22 mouse cellular contexts compared by ENCODE assay signal in genomic region chr8:122056113-122056512, GRCm38 (mm10).
A peak's percentile ranks its signal among the peaks of the same experiment; 100 is the strongest.
DNase-seq lines count a peak whose midpoint lies in the region; ATAC-seq and TF ChIP-seq lines count a peak whose summit lies in the region.
"Had no signal": no experiment of that assay in that cellular context is flagged by ENCODE, and none has a peak within 500 bp of the region (broad histone marks: within the 10 kb centered on the region; RNA-seq: fewer than 3 reads in every experiment).

No protein-coding gene starts in this region.

- WGBS in heart, embryonic 13.5 days: 37% methylated on average over 1 of the region's 1 CpGs
- 41% methylated on average over 1 of the region's 1 CpGs for WGBS in midbrain, embryonic 10.5 days
- WGBS in midbrain, embryonic 13.5 days: 20% methylated on average over 1 of the region's 1 CpGs
- 25% methylated on average over 1 of the region's 1 CpGs for WGBS in intestine, embryonic 16.5 days
- 29% methylated on average over 1 of the region's 1 CpGs for WGBS in lung, adult 2 months

- no peak overlapping the region for H3K4me3 ChIP-seq in heart, embryonic 13.5 days
- no peak overlapping the region for H3K4me3 ChIP-seq in midbrain, embryonic 10.5 days
- no peak overlapping the region for H3K4me3 ChIP-seq in midbrain, embryonic 13.5 days (replicated peaks)
- H3K4me3 ChIP-seq in intestine, embryonic 16.5 days (ENCODE audit: low read length): no peak overlapping the region
- no peak overlapping the region for H3K4me3 ChIP-seq in lung, adult 2 months (replicated peaks; ENCODE audit: extremely low read depth, low read depth, low read length)
- H3K4me3 ChIP-seq: forebrain, embryonic 13.5 days; heart, embryonic 12.5 days; limb, embryonic 13.5 days; liver, embryonic 12.5 days had no signal

- 0 out of 2 replicates have a peak overlapping the region, but pooled peaks have one; percentile 36 for H3K27ac ChIP-seq in heart, embryonic 13.5 days (replicated peaks)
- H3K27ac ChIP-seq in midbrain, embryonic 10.5 days (replicated peaks): 0 out of 2 replicates have a peak overlapping the region, but pooled peaks have one; percentile 9
- no peak overlapping the region for H3K27ac ChIP-seq in midbrain, embryonic 13.5 days
- no peak overlapping the region for H3K27ac ChIP-seq in intestine, embryonic 16.5 days (ENCODE audit: low read length)
- H3K27ac ChIP-seq: forebrain, embryonic 13.5 days; hindbrain, embryonic 14.5 days; limb, embryonic 13.5 days; liver, embryonic 12.5 days had no signal

- no peak for TF ChIP-seq CTCF in lung, adult 2 months (IDR thresholded peaks at IDR 0.05; ENCODE audit: insufficient read depth, low read length)

- H3K9ac ChIP-seq in heart, embryonic 13.5 days: no peak overlapping the region
- no peak overlapping the region for H3K9ac ChIP-seq in midbrain, embryonic 13.5 days (replicated peaks)
- H3K9ac ChIP-seq in intestine, embryonic 16.5 days (ENCODE audit: low read depth, low read length): no peak overlapping the region
- H3K9ac ChIP-seq: forebrain, embryonic 13.5 days; heart, embryonic 12.5 days; hindbrain, embryonic 14.5 days; limb, embryonic 13.5 days; liver, embryonic 12.5 days had no signal

- no peaks in the 10 kb centered on the region for H3K36me3 ChIP-seq in heart, embryonic 13.5 days
- no peaks in the 10 kb centered on the region for H3K36me3 ChIP-seq in midbrain, embryonic 10.5 days
- H3K36me3 ChIP-seq in midbrain, embryonic 13.5 days: no peaks in the 10 kb centered on the region
- H3K36me3 ChIP-seq in intestine, embryonic 16.5 days (ENCODE audit: control insufficient read depth, insufficient read depth, low read length): no peaks in the 10 kb centered on the region
- H3K36me3 ChIP-seq: heart, embryonic 12.5 days; limb, embryonic 13.5 days; liver, embryonic 12.5 days had no signal

- H3K4me1 ChIP-seq in heart, embryonic 13.5 days: peaks cover 38% of the 10 kb centered on the region
- peaks cover 39% of the 10 kb centered on the region for H3K4me1 ChIP-seq in midbrain, embryonic 10.5 days
- H3K4me1 ChIP-seq in midbrain, embryonic 13.5 days (replicated peaks): peaks cover 12% of the 10 kb centered on the region
- H3K4me1 ChIP-seq in intestine, embryonic 16.5 days (ENCODE audit: control insufficient read depth, insufficient read depth, low read length): peaks cover 17% of the 10 kb centered on the region
- no peaks in the 10 kb centered on the region for H3K4me1 ChIP-seq in lung, adult 2 months (ENCODE audit: control insufficient read depth, insufficient read depth, low read length)
- H3K4me1 ChIP-seq: forebrain, embryonic 13.5 days had no signal

- no peak for DNase-seq in heart, postnatal 10 days
- no peak for DNase-seq in midbrain, embryonic 10.5 days (ENCODE audit: low spot score)
- DNase-seq in left cerebral cortex, postnatal 4 days: no peak
- no peak for DNase-seq in lung, adult 2 months
- DNase-seq: adrenal gland, postnatal 10 days; B cell, adult 2 months; cerebellum, adult 8-10 months; cerebellum, postnatal 36 days; heart, postnatal 36 days; layer of hippocampus, postnatal 36 days; lung, adult 18-20 months; lung, postnatal 14 days; midbrain, embryonic 14.5 days; thymus, postnatal 14 days had no signal

- TF ChIP-seq POLR2A in lung, adult 2 months (IDR thresholded peaks at IDR 0.05; ENCODE audit: borderline replicate concordance, extremely low read depth, low read depth, low read length): no peak

- H3K27me3 ChIP-seq in heart, embryonic 13.5 days (replicated peaks): peaks cover 6% of the 10 kb centered on the region; the same call in 1 of the 2 replicates
- H3K27me3 ChIP-seq in midbrain, embryonic 10.5 days (ENCODE audit: low read depth, poor library complexity, severe bottlenecking): no peaks in the 10 kb centered on the region; the same call in 1 of the 2 replicates
- H3K27me3 ChIP-seq in midbrain, embryonic 13.5 days: no peaks in the 10 kb centered on the region
- H3K27me3 ChIP-seq in intestine, embryonic 16.5 days (replicated peaks; ENCODE audit: control insufficient read depth, insufficient read depth, low read length): no peaks in the 10 kb centered on the region
- H3K27me3 ChIP-seq: forebrain, embryonic 13.5 days; heart, embryonic 12.5 days; limb, embryonic 13.5 days had no signal

- no peak for ATAC-seq in heart, embryonic 13.5 days (ENCODE audit: extremely low read depth, insufficient number of reproducible peaks, low FRiP score, low TSS enrichment)
- ATAC-seq in midbrain, embryonic 13.5 days: no peak; the same call in 1 of the 2 replicates
- ATAC-seq in intestine, embryonic 16.5 days: peak; percentile 27; the same call in 1 of the 2 replicates
- ATAC-seq: forebrain, embryonic 13.5 days; liver, embryonic 12.5 days had no signal

- H3K4me2 ChIP-seq in heart, embryonic 13.5 days: no peak overlapping the region
- H3K4me2 ChIP-seq in midbrain, embryonic 13.5 days (replicated peaks): no peak overlapping the region
- no peak overlapping the region for H3K4me2 ChIP-seq in intestine, embryonic 16.5 days (ENCODE audit: low read depth, low read length)
- H3K4me2 ChIP-seq: forebrain, embryonic 13.5 days; heart, embryonic 12.5 days; hindbrain, embryonic 14.5 days; limb, embryonic 13.5 days; liver, embryonic 12.5 days had no signal

- intact Hi-C loops in heart, postnatal 10 days (cut with DNase I): no loop called here
- intact Hi-C loops in left cerebral cortex, postnatal 4 days (cut with DNase I): no loop called here

- H3K9me3 ChIP-seq in heart, embryonic 13.5 days: no peaks in the 10 kb centered on the region
- no peaks in the 10 kb centered on the region for H3K9me3 ChIP-seq in midbrain, embryonic 10.5 days (replicated peaks)
- no peaks in the 10 kb centered on the region for H3K9me3 ChIP-seq in midbrain, embryonic 13.5 days
- H3K9me3 ChIP-seq in intestine, embryonic 16.5 days (ENCODE audit: control insufficient read depth, low read length): no peaks in the 10 kb centered on the region
- H3K9me3 ChIP-seq: forebrain, embryonic 13.5 days; heart, embryonic 12.5 days; limb, embryonic 13.5 days; liver, embryonic 12.5 days had no signal

Comparison
In these comparisons a context has a peak if more than half of its experiments do, and no peak if none do; other contexts are left out.
1. H3K27ac ChIP-seq: peak in heart, embryonic 13.5 days (single experiment) and midbrain, embryonic 10.5 days (single experiment); none in midbrain, embryonic 13.5 days (single experiment) and intestine, embryonic 16.5 days (single experiment).